Mouse (Mus musculus) hindbrain, embryonic 13.5 days (tissue): ENCODE results near the gene Rps6kc1. TPM values are rescaled to one million over a fixed set of nuclear protein-coding genes. Genes with fewer than 3 reads are reported as not detected.
A peak's percentile ranks its signal among the peaks of the same experiment; 100 is the strongest.

ENCODE experiments used
- ATAC-seq: fragments of 200-750 bp; cut with Nextera tagmentation; 2 replicates; pipeline ENCODE4 v1.8.0; 2017; ENCODE audit warnings: moderate TSS enrichment; ENCODE audit not compliant: low FRiP score
- H3K27ac ChIP-seq: fragments of 300-500 bp; sonication (generic); 2 replicates; pipeline ENCODE4 v1.5.1; 2015; ENCODE audit warnings: inconsistent platforms, mild to moderate bottlenecking, moderate library complexity
- H3K27me3 ChIP-seq: fragments of 300-500 bp; sonication (generic); 2 replicates; pipeline ENCODE4 v1.6.1; 2015; ENCODE audit warnings: mild to moderate bottlenecking, inconsistent platforms
- H3K36me3 ChIP-seq: fragments of 300-500 bp; sonication (generic); 2 replicates; pipeline ENCODE4 v1.6.1; 2015; ENCODE audit warnings: mild to moderate bottlenecking, inconsistent platforms
- H3K4me1 ChIP-seq: fragments of 300-500 bp; sonication (generic); replicated peaks from 2 replicates; pipeline ENCODE4 v1.6.1; 2015; ENCODE audit warnings: inconsistent platforms
- H3K4me2 ChIP-seq: fragments of 300-500 bp; sonication (generic); 2 replicates; pipeline ENCODE4 v1.6.1; 2015; ENCODE audit warnings: inconsistent platforms, mild to moderate bottlenecking, moderate library complexity
- H3K4me3 ChIP-seq: fragments of 300-500 bp; sonication (generic); 2 replicates; pipeline ENCODE4 v1.5.1; 2015; ENCODE audit warnings: mild to moderate bottlenecking, inconsistent platforms
- H3K9ac ChIP-seq: fragments of 300-500 bp; sonication (generic); 2 replicates; pipeline ENCODE4 v1.6.1; 2015; ENCODE audit warnings: mild to moderate bottlenecking, inconsistent platforms
- H3K9me3 ChIP-seq: fragments of 300-500 bp; sonication (generic); 2 replicates; pipeline ENCODE4 v1.6.1; 2016; ENCODE audit warnings: inconsistent platforms
- WGBS: fragments of 180-500 bp; shearing (Covaris S2); methylation state at CpG from one replicate; pipeline ENCODE4 v1.1.7; 2015; 5-methylcytosine and 5-hydroxymethylcytosine counted together
- polyA plus RNA-seq: library from polyadenylated mRNA; unstranded; fragments of >200 nt; fragmentation: Nextera tagmentation; extraction: Ambion mirVana; gene quantifications from 2 replicates; pipeline ENCODE4 v1.2.1, GENCODE M21; 2015

The Rps6kc1 gene
- polyA plus RNA-seq, 1 experiment from 2014 or later = 28.6 TPM

DNA sequence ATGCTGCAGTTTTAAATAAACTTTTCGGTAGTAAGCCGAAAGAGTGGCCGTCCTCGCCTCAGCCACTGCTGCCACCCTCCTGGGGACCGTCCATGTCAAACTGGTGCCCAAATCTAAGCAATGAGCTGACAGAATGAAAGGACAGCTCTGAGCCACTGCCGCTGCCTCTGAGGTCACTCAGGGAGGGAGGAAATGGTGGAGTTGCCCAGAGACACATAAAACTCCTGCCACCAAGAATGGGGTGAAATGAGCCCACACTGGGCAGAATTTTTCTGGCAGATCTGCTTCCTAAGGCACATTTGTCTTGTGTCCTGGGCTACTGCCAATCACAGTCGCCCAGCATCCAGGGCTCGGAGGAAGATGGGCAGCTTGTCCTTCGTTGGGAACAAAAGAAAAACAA, 255.5 kb downstream of the Rps6kc1 start:
- Histone ChIP-seq H3K27ac (no peak overlapping the region), H3K9me3 (no peaks in the 10 kb centered on the region)
- ATAC-seq = no peak

GRCm38 (mm10) chr1:190655651-190656050, 255.9 kb downstream of the Rps6kc1 start:
- H3K9ac ChIP-seq = 0 out of 2 replicates have a peak overlapping the region, but pooled peaks have one; percentile 43
- no peak overlapping the region for H3K4me3 ChIP-seq
- H3K9me3 ChIP-seq = no peaks in the 10 kb centered on the region
- no peaks in the 10 kb centered on the region for H3K36me3 ChIP-seq
- 74% methylated on average over 7 of the region's 7 CpGs for WGBS
- ATAC-seq = no peak
- 0 out of 2 replicates have a peak, but pooled peaks cover 3% of the 10 kb centered on the region for H3K27me3 ChIP-seq
- H3K4me2 ChIP-seq = no peak overlapping the region
- H3K4me1 ChIP-seq = peaks cover 29% of the 10 kb centered on the region
- H3K27ac ChIP-seq = 0 out of 2 replicates have a peak overlapping the region, but pooled peaks have one; percentile 79

More for the DNA sequence above, 255.5 kb downstream of the Rps6kc1 start:
- 51% methylated on average over 9 of the region's 9 CpGs for WGBS
- Histone ChIP-seq H3K4me1 (peaks cover 32% of the 10 kb centered on the region), H3K27me3 (0 out of 2 replicates have a peak, but pooled peaks cover 3% of the 10 kb centered on the region), H3K36me3 (no peaks in the 10 kb centered on the region), H3K9ac (no peak overlapping the region), H3K4me2 (no peak overlapping the region), H3K4me3 (no peak overlapping the region)

GRCm38 (mm10) chr1:190655081-190655480, 256.5 kb downstream of the Rps6kc1 start:
- ATAC-seq = no peak
- H3K27ac ChIP-seq = peak overlapping the region; percentile 79; the same call in 1 of the 2 replicates

GRCm38 (mm10) chr1:190654694-190655001, 256.9 kb downstream of the Rps6kc1 start:
- Histone ChIP-seq H3K4me2 (0 out of 2 replicates have a peak overlapping the region, but pooled peaks have one; percentile 2), H3K4me1 (peaks cover 29% of the 10 kb centered on the region), H3K4me3 (no peak overlapping the region), H3K27ac (peak overlapping the region; percentile 79), H3K27me3 (0 out of 2 replicates have a peak, but pooled peaks cover 3% of the 10 kb centered on the region), H3K9me3 (no peaks in the 10 kb centered on the region), H3K9ac (peak overlapping the region; percentile 43; the same call in 1 of the 2 replicates), H3K36me3 (no peaks in the 10 kb centered on the region)
- peak; percentile 31; the same call in 1 of the 2 replicates for ATAC-seq
- WGBS = 63% methylated on average over 6 of the region's 6 CpGs

More at GRCm38 (mm10) chr1:190655081-190655480, 256.5 kb downstream of the Rps6kc1 start:
- WGBS = 87% methylated on average over 7 of the region's 7 CpGs
- H3K4me3 ChIP-seq = no peak overlapping the region
- no peaks in the 10 kb centered on the region for H3K9me3 ChIP-seq
- no peak overlapping the region for H3K4me2 ChIP-seq
- H3K4me1 ChIP-seq = peaks cover 29% of the 10 kb centered on the region
- H3K27me3 ChIP-seq = 0 out of 2 replicates have a peak, but pooled peaks cover 3% of the 10 kb centered on the region
- H3K36me3 ChIP-seq = no peaks in the 10 kb centered on the region
- H3K9ac ChIP-seq = 0 out of 2 replicates have a peak overlapping the region, but pooled peaks have one; percentile 43

- Histone ChIP-seq H3K4me3 (no peak overlapping the region), H3K9me3 (no peaks in the 10 kb centered on the region), H3K36me3 (no peaks in the 10 kb centered on the region), H3K4me2 (0 out of 2 replicates have a peak overlapping the region, but pooled peaks have one; percentile 2), H3K27me3 (0 out of 2 replicates have a peak, but pooled peaks cover 3% of the 10 kb centered on the region), H3K27ac (peak overlapping the region; percentile 79), H3K9ac (peak overlapping the region; percentile 43; the same call in 1 of the 2 replicates), H3K4me1 (peaks cover 29% of the 10 kb centered on the region)
- ATAC-seq = peak; percentile 52; the same call in 1 of the 2 replicates
- 46% methylated on average over 20 of the region's 20 CpGs for WGBS
These were observed 257.4 kb downstream of the Rps6kc1 start for GRCm38 (mm10) chr1:190653989-190654693.

DNA sequence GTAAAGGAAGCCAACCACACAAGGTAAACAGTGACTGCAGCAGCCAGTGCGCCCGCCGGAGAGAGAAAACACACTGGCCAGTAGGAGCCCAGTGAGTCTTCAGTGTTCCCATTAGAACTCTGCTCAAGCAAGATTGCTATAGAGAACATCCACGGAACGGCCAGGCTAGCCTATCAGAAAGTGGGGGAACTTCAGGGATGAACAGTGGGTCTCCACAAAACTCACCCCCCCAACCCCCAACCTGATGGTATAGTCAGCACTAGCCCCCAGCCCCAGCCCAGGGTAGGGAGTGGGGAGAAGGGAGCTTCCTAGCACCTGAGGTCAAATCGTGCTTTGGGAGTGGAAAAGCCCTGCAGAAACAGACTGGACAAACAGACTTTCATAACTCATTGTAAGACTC, 258.5 kb downstream of the Rps6kc1 start:
- 79% methylated on average over 6 of the region's 6 CpGs for WGBS
- peaks cover 25% of the 10 kb centered on the region for H3K4me1 ChIP-seq
- no peak overlapping the region for H3K4me3 ChIP-seq
- no peaks in the 10 kb centered on the region for H3K9me3 ChIP-seq
- 0 out of 2 replicates have a peak, but pooled peaks cover 3% of the 10 kb centered on the region for H3K27me3 ChIP-seq
- no peak overlapping the region for H3K4me2 ChIP-seq
- no peak overlapping the region for H3K27ac ChIP-seq
- H3K36me3 ChIP-seq = no peaks in the 10 kb centered on the region
- ATAC-seq = no peak
- H3K9ac ChIP-seq = no peak overlapping the region

Other genes starting within 250 kb of the Rps6kc1 start
- gene Angel2, start 13.3 kb upstream of the Rps6kc1 start, polyA plus RNA-seq = 55.4 and 57.0 TPM in 2 replicates
- gene Vash2, start 67.5 kb upstream of the Rps6kc1 start, polyA plus RNA-seq = 92.4 and 94.1 TPM in 2 replicates
- gene Flvcr1, start 114.4 kb upstream of the Rps6kc1 start, polyA plus RNA-seq = 5.6 and 8.3 TPM in 2 replicates
- gene Spata45, start 124.9 kb upstream of the Rps6kc1 start, polyA plus RNA-seq = not detected in 2 replicates
- 14.1 and 14.5 TPM in 2 replicates for gene Tatdn3, start 151.2 kb upstream of the Rps6kc1 start, polyA plus RNA-seq
- 5.0 and 5.7 TPM in 2 replicates for gene Nsl1, start 151.2 kb upstream of the Rps6kc1 start, polyA plus RNA-seq
- 1.4 and 2.5 TPM in 2 replicates for gene Batf3, start 186.1 kb upstream of the Rps6kc1 start, polyA plus RNA-seq